8 mouse cellular contexts compared by ENCODE assay signal in the genomic region with DNA sequence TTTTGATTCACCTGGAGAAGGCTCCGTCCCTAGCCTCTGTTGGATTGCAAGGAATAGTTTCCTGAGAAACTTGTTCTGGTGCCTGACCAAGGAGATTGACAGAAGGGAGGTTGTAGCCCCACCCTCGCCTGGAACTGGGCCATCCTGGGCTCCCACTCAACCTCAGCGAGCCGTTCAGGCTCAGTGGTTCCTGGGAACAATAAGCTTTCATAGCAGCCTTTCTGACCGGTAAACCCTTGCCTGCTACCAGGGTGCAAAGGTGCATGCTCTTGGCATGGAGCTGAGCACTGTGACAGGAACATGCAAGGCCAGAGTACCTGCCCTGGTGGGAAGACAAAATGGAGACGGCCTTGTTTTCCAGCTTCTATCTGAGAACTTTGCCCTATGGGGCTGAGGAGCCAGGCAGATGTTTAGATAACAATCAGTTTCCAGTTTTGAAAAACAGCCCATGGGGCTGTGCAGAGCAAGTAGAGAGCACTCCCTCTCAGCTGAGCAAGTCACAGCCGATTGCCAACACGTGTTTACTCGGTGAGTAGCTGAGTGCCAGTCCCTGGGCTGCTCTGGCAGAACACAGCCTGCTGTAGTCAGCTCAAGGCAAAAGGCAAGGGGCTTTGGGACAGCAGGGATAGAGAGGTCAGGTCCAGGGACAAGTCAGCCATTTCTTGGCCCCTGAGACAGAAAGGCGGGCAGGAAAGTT. TPM values are rescaled to one million over a fixed set of nuclear protein-coding genes. Genes with fewer than 3 reads are reported as not detected.
DNase-seq lines count a peak whose midpoint lies in the region; ATAC-seq lines count a peak whose summit lies in the region.

No protein-coding gene starts in this region.

- DNase-seq in liver, embryonic 13.5 days = no peak
- DNase-seq in liver = no peak
- DNase-seq in heart, postnatal 14 days = peak; percentile 71 to 80
- DNase-seq in layer of hippocampus, adult 9-11 months = peak; percentile 59
- peak; percentile 47 for DNase-seq in right cerebral cortex, postnatal 14 days

- peaks cover 29% of the 10 kb centered on the region for H3K27me3 ChIP-seq in liver, embryonic 13.5 days
- H3K27me3 ChIP-seq in forebrain, embryonic 16.5 days (replicated peaks; ENCODE audit: control insufficient read depth, insufficient read depth, low read length) = no peaks in the 10 kb centered on the region
- peaks cover 21% of the 10 kb centered on the region for H3K27me3 ChIP-seq in neural tube, embryonic 15.5 days (replicated peaks)

- 0 out of 2 replicates have a peak overlapping the region, but pooled peaks have one; percentile 62 for H3K4me2 ChIP-seq in liver, embryonic 13.5 days
- H3K4me2 ChIP-seq in forebrain, embryonic 16.5 days (ENCODE audit: low read length) = no peak overlapping the region
- no peak overlapping the region for H3K4me2 ChIP-seq in neural tube, embryonic 15.5 days

- no peaks in the 10 kb centered on the region for H3K9me3 ChIP-seq in liver, embryonic 13.5 days (replicated peaks)
- no peaks in the 10 kb centered on the region for H3K9me3 ChIP-seq in forebrain, embryonic 16.5 days (ENCODE audit: control insufficient read depth, low read length)
- no peaks in the 10 kb centered on the region for H3K9me3 ChIP-seq in neural tube, embryonic 15.5 days (replicated peaks)

- no peak overlapping the region for H3K27ac ChIP-seq in liver, embryonic 13.5 days
- H3K27ac ChIP-seq in forebrain, embryonic 16.5 days (ENCODE audit: low read length) = no peak overlapping the region
- H3K27ac ChIP-seq in neural tube, embryonic 15.5 days (replicated peaks) = no peak overlapping the region

- H3K9ac ChIP-seq in liver, embryonic 13.5 days = no peak overlapping the region
- H3K9ac ChIP-seq in forebrain, embryonic 16.5 days (replicated peaks; ENCODE audit: low read depth, low read length) = no peak overlapping the region
- no peak overlapping the region for H3K9ac ChIP-seq in neural tube, embryonic 15.5 days (replicated peaks)

- intact Hi-C loops in heart, postnatal 14 days (cut with DNase I) = no loop called here

- no peak overlapping the region for H3K4me3 ChIP-seq in liver, embryonic 13.5 days (replicated peaks)
- no peak overlapping the region for H3K4me3 ChIP-seq in forebrain, embryonic 16.5 days (replicated peaks; ENCODE audit: low read length)
- no peak overlapping the region for H3K4me3 ChIP-seq in neural tube, embryonic 15.5 days (replicated peaks)

- no peak for ATAC-seq in liver, embryonic 13.5 days (ENCODE audit: low read depth)
- ATAC-seq in forebrain, embryonic 16.5 days = peak; percentile 54; the same call in 1 of the 2 replicates
- no peak for ATAC-seq in granulocyte monocyte progenitor cell, adult 5-6 weeks (replicated peaks; ENCODE audit: poor library complexity, severe bottlenecking)
- ATAC-seq in neural tube, embryonic 15.5 days (ENCODE audit: low FRiP score) = no peak

- H3K4me1 ChIP-seq in liver, embryonic 13.5 days (replicated peaks) = peaks cover 9% of the 10 kb centered on the region; the same call in 1 of the 2 replicates
- H3K4me1 ChIP-seq in forebrain, embryonic 16.5 days (replicated peaks; ENCODE audit: control insufficient read depth, insufficient read depth, low read length) = peaks cover 15% of the 10 kb centered on the region
- H3K4me1 ChIP-seq in neural tube, embryonic 15.5 days = peaks cover 16% of the 10 kb centered on the region

- no peaks in the 10 kb centered on the region for H3K36me3 ChIP-seq in liver, embryonic 13.5 days
- H3K36me3 ChIP-seq in forebrain, embryonic 16.5 days (ENCODE audit: control insufficient read depth, insufficient read depth) = no peaks in the 10 kb centered on the region
- H3K36me3 ChIP-seq in neural tube, embryonic 15.5 days = no peaks in the 10 kb centered on the region

- WGBS in liver, embryonic 13.5 days (ENCODE audit: insufficient replicate concordance) = 64% methylated on average over 10 of the region's 10 CpGs
- 49% methylated on average over 10 of the region's 10 CpGs for WGBS in forebrain, embryonic 16.5 days
- WGBS in neural tube, embryonic 15.5 days = 77% methylated on average over 10 of the region's 10 CpGs

RNA-seq across cellular contexts. Expression of gene Chdh, which starts 1.2 kb away (rescaled TPM):
- 0.44 and 0.53 TPM in 2 replicates for polyA plus RNA-seq in liver, embryonic 13.5 days (2015; fragmentation: Nextera tagmentation; extraction: Ambion mirVana)
- 0.12 and 0.66 TPM in 2 replicates for polyA plus RNA-seq in forebrain, embryonic 16.5 days (2015; fragmentation: Nextera tagmentation; extraction: Ambion mirVana)
- total RNA-seq in heart, postnatal 14 days (2021) = under 1 TPM; 0.49 to 0.84 TPM
- 95.5 and 110 TPM in 2 replicates for total RNA-seq in granulocyte monocyte progenitor cell, adult 5-6 weeks (2014; fragmentation: Nextera tagmentation)
- 95.6 and 95.7 TPM in 2 replicates for total RNA-seq in granulocyte monocyte progenitor cell, adult 5-6 weeks (2017)
- polyA plus RNA-seq in neural tube, embryonic 15.5 days (2015; fragmentation: Nextera tagmentation; extraction: Ambion mirVana) = 0.52 and 1.7 TPM in 2 replicates

RNA-seq across cellular contexts. Expression of gene Il17rb, which starts 1.3 kb away (rescaled TPM):
- polyA plus RNA-seq in liver, embryonic 13.5 days (2015; fragmentation: Nextera tagmentation; extraction: Ambion mirVana) = 0.67 and 0.69 TPM in 2 replicates
- polyA plus RNA-seq in forebrain, embryonic 16.5 days (2015; fragmentation: Nextera tagmentation; extraction: Ambion mirVana) = 1.3 and 2.2 TPM in 2 replicates
- total RNA-seq in heart, postnatal 14 days (2021) = 1 to 10 TPM in 1 of 2 experiments, under 1 TPM in 1; 0.74 to 1.0 TPM
- total RNA-seq in granulocyte monocyte progenitor cell, adult 5-6 weeks (2014; fragmentation: Nextera tagmentation) = 4.0 and 13.5 TPM in 2 replicates
- total RNA-seq in granulocyte monocyte progenitor cell, adult 5-6 weeks (2017) = 5.2 and 7.2 TPM in 2 replicates
- polyA plus RNA-seq in neural tube, embryonic 15.5 days (2015; fragmentation: Nextera tagmentation; extraction: Ambion mirVana) = 0.96 and 4.2 TPM in 2 replicates

RNA-seq across cellular contexts. Expression of gene Actr8, which starts 31.9 kb away (rescaled TPM):
- polyA plus RNA-seq in liver, embryonic 13.5 days (2015; fragmentation: Nextera tagmentation; extraction: Ambion mirVana) = 27.5 and 29.2 TPM in 2 replicates
- 92.0 and 92.8 TPM in 2 replicates for polyA plus RNA-seq in forebrain, embryonic 16.5 days (2015; fragmentation: Nextera tagmentation; extraction: Ambion mirVana)
- total RNA-seq in heart, postnatal 14 days (2021) = 10 to 100 TPM; 38.3 to 39.3 TPM
- total RNA-seq in granulocyte monocyte progenitor cell, adult 5-6 weeks (2014; fragmentation: Nextera tagmentation) = 28.3 and 35.6 TPM in 2 replicates
- total RNA-seq in granulocyte monocyte progenitor cell, adult 5-6 weeks (2017) = 25.5 and 31.8 TPM in 2 replicates
- polyA plus RNA-seq in neural tube, embryonic 15.5 days (2015; fragmentation: Nextera tagmentation; extraction: Ambion mirVana) = 74.6 TPM in 2 replicates

RNA-seq across cellular contexts. Expression of gene Selenok, which starts 41.9 kb away (rescaled TPM):
- polyA plus RNA-seq in liver, embryonic 13.5 days (2015; fragmentation: Nextera tagmentation; extraction: Ambion mirVana) = 132 and 151 TPM in 2 replicates
- polyA plus RNA-seq in forebrain, embryonic 16.5 days (2015; fragmentation: Nextera tagmentation; extraction: Ambion mirVana) = 413 and 432 TPM in 2 replicates
- total RNA-seq in heart, postnatal 14 days (2021) = 10 to 100 TPM; 70.6 to 76.5 TPM
- 98.9 and 114 TPM in 2 replicates for total RNA-seq in granulocyte monocyte progenitor cell, adult 5-6 weeks (2014; fragmentation: Nextera tagmentation)
- total RNA-seq in granulocyte monocyte progenitor cell, adult 5-6 weeks (2017) = 189 and 222 TPM in 2 replicates
- polyA plus RNA-seq in neural tube, embryonic 15.5 days (2015; fragmentation: Nextera tagmentation; extraction: Ambion mirVana) = 355 and 416 TPM in 2 replicates

Comparison
In these comparisons a context has a peak if more than half of its experiments do, and no peak if none do; other contexts are left out.
1. DNase-seq: peak in heart, postnatal 14 days (2 of 2), layer of hippocampus, adult 9-11 months (single experiment) and right cerebral cortex, postnatal 14 days (single experiment); none in liver, embryonic 13.5 days (single experiment) and liver (single experiment).